Mouse (Mus musculus): ENCODE results near the gene Ago3.

Gene Ago3

DNA sequence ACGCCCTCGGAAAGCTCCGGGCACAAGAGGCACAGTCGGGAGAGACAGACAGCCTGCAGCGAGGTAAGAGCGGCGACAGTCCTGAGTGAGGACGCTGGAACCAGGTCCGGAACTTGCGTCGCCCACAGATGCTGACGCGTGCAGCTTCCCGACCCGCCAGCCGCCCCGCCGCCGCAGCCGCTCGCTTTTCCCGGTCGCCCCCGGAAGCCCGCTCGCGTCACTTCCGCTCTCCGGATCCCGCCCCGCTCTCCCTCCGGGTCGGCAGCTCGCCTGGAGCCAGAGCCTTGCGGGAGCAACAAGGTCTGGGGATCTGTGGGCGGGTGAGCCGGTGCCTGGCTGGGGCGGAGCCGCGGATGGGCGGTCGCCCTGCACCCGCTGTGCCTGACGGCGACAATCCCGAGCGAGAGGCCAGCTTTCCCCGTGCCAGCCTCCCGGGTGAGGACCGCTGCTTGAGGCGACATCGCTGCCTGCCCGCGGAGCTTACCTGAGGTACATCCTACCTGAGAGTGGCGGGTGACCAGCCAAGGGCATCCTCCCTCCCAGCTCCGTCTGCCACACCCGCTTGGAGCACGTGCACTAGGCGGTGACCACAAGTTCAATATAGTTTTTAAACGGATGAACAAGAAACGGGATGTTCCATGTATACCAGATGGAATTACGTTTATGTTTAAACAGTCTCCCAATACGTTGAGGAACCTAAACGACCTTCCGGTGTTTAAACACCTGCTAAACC lies at the start of gene Ago3:
Gene Ago3, minus strand, starts transcription at position 210 of the 733 bp plus-strand sequence.
- DNase-seq (ENCODE audit: low spot score in 2 of 2): peak; percentile 85 to 92

DNA sequence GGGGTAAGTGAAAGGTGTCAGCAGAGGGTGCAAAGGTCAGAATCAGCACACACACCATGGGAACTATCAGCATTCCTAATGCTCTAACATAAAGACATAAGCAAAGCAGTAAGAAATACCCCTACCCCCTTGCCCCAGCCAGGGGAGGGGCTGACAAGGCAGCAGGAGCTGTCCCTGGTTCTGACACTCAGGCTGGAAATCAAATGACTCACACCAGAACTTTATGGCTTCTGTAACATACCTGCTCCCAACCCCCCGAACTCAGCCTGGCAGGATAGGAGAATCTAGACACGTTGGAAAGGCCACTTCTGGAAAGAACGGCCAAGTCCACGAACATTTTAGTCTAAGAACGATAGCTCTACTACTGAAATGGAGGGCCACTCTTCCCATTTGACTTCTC lies 43.7 kb upstream of the Ago3 start:
- DNase-seq (ENCODE audit: low spot score in 2 of 2): no peak

DNA sequence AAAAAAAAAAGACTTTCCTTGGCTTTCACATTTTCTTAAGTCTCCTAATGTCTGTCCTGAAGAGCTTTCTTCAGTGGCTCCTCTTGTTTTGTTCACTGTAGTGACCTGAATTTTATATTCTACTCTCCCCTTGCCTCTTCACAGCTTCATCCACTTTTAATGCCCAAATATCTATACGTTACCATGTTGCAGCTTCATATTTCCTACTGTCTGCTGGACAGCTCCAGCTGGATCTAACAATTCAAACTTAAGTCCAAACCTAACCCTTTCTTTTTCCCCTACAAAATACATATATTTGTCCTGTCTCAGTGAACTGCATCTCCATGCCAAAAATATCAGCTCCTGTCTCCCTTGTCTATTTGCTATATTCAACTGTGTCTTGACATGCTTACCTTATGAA lies 40.0 kb upstream of the Ago3 start:
- no peak for DNase-seq (ENCODE audit: low spot score in 2 of 2)

DNA sequence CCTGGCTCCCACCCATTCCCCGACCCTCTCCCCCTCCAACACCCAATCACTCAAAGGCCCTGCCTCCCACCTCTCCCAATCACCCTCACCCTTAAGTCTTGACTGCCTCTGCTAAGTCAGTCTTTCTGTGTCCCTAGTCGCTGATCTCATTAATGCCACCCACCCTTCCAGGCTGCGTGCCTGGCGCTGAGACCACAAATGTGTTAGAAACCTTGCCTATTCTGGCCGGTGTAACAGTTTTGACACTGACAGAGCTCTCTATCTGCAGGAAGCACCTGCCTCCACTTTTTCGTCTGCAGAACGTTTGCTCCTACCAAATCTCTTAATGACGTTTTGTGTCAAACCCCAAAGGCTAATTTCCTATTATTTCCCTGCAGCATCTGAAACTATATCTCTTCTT lies 39.6 kb upstream of the Ago3 start:
- DNase-seq (ENCODE audit: low spot score in 2 of 2): no peak

DNA sequence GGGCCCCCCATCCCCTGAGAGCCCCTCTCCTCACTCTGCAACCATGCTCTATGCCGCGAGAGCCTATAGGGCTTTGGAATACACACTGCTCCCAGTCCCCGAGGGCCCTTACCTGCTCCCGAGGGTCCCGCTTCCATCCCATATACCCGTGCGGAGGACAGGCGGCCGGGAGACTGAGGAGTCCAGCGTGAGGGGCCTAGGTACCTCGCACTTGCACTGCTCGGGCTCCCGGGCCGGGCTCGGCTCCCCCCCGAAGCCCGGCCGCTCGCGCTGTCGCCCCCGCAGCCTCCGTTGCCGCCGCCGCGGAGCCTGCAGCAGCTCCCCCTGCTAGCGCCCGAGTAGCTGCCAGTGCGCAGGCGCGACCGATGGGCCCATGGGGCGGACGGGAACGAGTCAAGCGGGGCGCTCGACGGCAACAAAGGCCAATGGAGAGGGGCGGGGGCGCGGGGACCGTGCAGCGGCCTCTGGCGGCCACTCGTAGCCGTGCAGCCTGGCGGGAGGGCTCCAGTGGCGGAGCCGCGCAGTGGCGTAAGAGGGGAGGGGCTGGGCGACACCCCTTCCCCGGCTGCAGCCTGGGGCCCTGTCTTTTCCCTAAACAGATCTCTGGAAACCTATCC lies 39.0 kb upstream of the Ago3 start, which contains the start of gene Ago1:
Gene Ago1, minus strand, starts transcription at position 299 of the 617 bp plus-strand sequence.
- DNase-seq (ENCODE audit: low spot score in 2 of 2): peak; percentile 92 to 94

DNA sequence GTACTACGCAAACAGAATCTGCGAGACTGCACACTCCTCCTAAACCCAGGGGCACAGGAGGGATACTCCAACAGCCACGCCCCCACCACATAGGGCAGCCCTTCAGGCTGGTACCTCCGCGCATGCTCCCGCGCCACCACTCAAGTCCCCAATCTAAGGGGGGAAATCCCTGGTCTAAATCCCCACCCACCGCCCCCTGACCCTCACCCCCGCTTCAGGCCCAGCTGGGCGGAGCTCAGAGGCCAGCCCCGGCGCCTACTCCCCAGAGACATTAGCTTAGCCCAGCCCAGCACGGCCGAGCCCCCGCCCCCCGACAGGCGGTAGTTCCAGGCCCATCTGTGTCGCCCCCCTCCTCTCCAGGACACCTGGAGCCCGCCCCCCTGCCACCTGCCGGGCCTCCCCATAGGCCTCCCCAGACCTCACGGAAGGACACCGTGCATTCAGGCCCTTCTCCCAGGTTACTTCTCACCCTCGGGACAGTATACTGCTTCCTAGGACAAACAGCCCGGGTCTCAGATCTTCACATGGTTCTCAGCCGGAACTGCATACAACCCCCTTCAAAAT lies 38.4 kb upstream of the Ago3 start:
- DNase-seq (ENCODE audit: low spot score in 2 of 2): peak; percentile 58 to 59

DNA sequence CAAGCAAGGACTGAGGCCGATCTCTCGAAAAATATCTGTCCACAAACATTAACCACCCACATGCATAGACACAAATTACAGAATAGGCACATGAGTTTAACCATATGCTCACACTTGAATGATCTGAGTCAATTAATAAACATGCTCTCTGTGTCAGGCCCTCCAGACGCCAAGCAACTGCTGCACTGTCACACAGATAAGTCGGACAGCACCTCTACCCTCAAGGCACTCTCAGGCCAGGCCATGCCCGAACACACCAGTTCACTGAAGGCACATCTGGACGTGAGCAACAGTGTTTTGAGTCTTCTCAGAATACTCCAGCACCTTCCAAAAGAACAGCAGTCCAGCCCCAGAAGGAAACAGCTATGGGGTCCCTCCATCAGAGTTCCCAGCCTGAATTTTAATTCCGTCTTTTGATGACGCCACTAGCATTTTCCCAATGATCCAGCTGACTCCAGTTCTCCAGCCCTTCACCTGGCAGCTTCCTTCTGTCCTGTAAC lies 36.9 kb upstream of the Ago3 start:
- no peak for DNase-seq (ENCODE audit: low spot score in 2 of 2)

DNA sequence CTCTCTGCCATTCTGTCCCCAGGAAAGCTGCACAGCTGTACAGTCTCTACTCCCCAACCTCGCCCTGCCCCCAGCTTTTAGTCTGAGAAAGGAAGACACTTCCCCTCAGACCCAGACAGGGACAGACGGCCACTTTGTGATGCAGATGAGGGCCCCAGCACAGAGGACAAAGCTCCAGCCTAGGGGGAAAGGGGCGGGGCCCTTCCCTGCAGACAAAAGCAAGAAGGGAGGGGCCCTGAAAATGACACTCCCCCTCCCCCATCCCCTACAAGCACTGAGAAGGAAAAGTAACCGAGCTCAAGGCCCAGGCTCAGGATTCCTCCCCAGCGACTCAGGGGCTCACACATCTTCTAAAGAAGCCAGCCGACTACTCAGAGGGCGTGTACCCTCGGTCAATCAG lies 36.5 kb upstream of the Ago3 start:
- DNase-seq (ENCODE audit: low spot score in 2 of 2): peak; percentile 54 to 69

DNA sequence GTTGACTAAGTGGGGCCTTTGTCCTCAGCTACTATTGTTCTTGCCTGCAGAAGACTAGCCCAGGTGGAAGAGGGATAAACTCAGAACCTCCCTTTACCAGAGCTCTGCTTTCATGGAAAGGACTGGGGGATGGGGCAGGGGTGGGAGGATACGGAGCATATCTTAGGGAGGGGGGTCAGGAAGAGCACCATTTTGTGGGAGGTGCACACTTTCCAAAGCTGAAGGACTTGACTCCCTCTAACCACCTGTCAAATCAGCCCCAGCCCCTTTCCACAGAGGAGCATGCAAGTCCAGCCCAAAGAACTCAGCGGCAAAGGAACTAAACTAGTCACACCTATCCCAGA lies 35.5 kb upstream of the Ago3 start:
- no peak for DNase-seq (ENCODE audit: low spot score in 2 of 2)

DNA sequence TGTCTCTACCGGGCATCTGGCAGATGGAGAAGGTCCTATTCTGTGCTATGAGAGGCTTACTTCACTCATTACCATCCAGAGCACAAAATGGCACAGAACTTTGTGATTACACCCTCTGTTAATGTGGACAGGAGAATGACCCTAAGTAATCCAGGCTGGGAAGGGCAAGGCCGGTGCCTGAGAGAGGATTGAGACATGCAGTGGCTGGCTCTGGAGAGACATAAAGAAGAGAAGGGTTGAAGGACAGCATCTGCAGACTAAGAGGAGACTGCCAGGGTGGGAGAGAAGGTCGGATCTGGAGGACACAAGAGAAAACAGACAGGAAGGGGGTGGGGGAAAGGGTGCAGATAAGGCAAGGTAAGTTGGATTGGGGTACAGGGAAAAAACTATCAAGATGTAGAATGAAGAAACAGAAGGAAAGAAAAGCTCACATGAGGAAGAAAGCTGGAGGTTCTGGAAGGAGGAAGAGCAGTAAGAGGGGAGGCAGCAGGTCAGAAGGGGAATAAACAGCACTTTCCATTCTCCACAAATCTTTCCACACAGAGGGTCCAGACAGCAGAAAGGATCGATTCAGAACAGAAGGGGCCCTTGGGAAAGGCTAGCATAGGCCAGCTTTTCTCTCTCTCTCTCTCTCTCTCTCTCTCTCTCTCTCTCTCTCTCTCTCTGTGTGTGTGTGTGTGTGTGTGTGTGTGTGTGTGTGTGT lies 35.0 kb upstream of the Ago3 start:
- DNase-seq (ENCODE audit: low spot score in 2 of 2): no peak

DNA sequence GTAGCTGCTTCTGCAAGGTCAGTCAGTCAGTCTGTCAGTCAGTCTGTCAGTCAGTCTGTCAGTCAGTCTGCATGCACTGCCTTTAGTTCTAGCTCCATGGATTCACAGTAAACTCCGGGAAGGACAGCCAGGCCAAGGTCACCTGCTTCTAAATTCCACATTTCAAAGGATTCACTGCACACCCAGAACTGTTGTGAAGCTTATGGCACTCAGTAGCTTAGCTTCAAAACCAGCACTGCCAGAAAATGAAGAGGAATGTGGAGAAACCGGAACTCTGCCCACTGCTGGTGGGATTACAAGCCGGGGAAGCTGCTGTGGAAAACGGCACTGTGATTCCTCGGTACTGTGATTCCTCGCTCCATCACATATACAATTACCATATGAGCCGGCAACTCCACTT lies 26.1 kb upstream of the Ago3 start:
- no peak for DNase-seq (ENCODE audit: low spot score in 2 of 2)

DNA sequence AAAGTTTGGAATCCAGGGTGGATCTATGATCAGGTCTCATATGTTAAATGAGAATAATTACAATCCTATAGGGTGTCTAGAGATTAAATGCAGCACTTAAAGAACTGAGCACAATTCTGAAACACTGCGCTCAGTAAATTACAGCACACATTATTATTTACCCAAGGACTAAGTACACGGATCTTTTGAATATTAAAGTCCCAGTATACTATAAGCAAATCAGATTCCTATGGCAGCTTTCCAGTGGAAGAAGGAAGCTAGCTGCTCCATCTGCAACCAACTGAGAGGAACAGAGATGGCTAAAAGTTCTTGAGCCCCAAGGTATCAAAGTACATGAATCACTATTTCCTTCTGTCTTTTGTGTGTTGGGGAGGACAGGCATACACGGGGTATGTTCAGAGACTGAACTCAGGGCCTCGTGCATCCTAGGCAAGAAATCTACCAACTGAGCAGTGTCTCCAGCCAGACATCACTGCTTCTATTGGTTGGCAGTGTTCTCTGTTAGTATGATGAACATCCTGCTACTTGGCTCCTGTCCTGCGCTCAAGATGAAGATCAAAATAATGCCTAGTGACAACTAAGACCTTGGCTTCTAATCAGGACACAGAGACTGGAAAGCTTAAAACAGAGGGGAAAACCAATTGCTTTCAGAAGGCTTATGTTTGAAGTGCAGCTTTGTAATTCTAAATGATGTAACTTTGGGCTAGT lies 25.3 kb upstream of the Ago3 start:
- no peak for DNase-seq (ENCODE audit: low spot score in 2 of 2)

DNA sequence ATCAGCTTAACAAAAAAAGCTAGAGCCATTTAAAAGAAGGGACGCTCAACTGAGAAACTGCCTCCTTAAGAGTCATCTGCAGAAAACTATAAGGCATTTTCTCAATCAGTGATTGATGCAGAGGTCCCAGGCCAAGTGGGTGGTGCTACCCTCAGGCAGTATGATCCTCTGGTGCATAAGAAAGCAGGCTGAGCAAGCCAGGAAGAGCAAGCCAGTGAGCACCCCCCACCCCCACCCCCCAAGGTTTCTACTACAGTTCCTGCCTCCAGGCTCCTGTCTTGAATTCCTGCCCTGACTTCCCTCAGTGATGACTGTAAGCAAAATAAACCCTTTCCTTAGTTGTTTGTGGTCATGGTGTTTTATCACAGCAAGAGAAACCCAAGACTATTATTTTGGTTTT lies 20.9 kb upstream of the Ago3 start:
- no peak for DNase-seq (ENCODE audit: low spot score in 2 of 2)

DNA sequence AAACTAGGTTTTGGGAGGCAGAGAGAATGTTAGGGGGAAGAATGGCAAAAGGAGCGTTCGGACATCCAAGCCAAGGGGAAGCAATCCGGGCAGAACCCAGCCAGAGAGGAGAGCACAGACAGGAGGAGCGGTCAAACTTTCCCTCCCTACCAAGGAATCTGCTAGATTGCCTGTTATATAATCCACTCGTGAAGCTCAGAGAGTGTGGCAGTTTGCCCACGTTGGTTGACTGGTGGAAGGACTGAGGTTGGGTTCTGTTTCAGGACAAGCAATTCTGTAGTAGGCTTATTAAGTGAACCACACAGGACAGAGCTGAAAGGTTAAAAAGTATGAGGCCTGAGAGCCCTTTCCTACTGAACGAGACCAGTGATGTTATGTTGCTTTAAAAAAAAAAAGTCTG lies 17.8 kb upstream of the Ago3 start:
- DNase-seq (ENCODE audit: low spot score in 2 of 2): no peak

DNA sequence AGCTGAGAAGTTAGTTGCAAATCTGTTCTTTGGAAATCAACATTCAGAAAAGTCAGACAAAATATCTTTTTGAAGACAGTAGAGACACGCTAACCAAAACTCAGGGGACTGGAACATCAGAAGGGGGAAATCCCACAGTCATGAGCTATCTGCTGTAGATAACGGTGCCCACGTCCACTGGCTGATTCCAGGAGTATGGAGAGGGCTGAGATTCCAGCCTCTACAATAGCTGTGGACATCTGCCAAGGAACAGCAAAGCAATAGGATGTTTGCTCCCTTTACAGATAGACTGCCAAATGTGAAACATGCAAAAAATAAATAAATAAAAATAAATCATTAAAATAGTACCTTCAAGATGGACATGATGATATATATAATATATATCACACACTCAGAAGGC lies 15.2 kb upstream of the Ago3 start:
- no peak for DNase-seq (ENCODE audit: low spot score in 2 of 2)

DNA sequence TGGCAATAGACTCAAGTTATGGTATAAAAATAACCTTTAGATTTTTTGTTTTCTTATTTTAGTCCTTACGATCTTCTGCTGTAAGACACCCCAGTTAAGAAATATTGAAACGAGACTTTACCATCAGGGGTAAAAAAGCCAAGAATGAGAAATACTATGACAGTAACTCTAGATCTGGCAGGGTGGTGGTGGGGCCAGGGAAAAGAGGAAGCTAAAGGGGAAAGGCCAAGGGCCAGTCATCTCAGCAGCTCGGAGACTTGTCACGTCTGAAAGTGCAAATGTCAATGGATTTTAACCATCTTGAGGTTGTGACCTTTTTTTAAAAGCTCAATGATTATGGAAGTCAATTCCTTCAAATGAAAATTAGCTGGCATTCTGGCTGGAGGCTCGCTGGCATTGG lies 8.9 kb upstream of the Ago3 start:
- no peak for DNase-seq (ENCODE audit: low spot score in 2 of 2)

DNA sequence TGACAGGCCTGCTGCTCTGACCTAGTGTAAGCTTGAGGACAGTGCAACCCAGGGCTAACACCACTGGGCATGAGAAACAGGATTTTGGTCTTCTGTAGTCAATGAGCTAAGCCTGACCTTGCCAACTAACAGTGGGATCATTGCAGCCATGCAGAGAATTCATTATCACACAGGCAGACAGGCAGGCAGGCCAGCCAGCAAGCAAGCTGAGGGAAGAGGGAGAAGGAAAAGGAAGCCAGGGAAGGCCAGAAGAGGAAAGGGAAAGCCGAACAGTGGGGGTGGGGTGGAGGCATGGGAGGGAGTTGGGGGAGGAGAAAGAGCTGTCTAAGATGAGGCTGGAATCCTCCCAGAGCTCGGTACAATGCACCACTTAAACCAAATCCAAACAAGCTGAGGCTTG lies 6.9 kb upstream of the Ago3 start:
- DNase-seq (ENCODE audit: low spot score in 2 of 2): peak; percentile 24 to 34

DNA sequence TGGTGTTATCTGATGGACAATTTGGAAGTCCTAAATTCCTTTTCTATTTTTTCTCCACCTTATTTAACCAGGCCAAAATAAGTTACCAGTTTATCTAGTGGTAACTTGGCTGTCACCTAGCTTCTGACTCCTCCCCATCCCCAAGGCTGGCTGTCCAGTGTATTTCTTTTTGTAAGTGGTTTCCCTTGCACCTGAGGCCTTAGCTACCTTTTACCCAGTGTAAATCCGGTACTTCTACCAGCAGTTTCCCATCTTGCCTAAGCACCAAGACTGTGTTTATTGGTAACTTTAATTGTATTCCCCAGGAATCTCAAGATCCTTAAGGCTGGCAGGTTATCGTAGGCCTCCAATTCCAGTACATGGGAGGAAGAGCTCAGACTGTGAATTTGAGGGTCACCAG lies 4.7 kb upstream of the Ago3 start:
- DNase-seq (ENCODE audit: low spot score in 2 of 2): no peak

DNA sequence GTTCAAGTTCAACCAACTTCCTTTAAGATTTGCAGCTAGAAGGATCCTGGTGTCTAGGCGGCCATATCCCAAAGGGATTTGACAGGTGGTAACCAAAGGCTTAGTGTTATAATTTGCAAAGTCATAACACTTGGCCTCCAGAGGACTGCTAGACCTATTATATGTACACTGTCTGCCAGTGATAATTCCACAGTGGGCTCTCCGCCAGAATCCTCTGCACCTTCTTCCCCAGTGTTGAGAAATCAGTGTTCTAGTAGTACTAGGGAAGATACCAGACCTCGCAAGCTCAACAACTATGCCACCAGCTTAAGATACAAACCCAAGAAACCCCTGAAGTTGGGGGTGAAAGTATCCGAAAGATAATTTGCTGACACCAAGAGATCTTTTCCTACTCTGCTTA lies 3.8 kb upstream of the Ago3 start:
- DNase-seq (ENCODE audit: low spot score in 2 of 2): no peak

DNA sequence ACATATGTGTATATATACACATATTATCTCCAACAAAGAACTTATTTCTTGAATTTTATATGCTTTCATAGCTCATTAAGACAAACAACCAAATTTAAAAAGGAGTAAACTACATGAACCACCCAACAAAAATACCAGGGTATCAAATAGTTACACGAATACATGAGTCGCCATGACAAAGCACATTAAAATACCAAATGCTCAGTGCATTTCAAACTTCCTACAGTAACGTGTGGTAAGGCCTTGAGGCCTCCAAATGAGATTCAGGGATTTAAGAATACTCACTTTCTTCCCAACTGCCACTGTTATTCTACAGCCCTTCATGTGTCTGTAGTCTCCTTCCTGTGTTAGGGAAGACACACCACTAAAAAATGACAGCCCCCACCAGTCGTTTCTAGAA lies 2.4 kb upstream of the Ago3 start:
- no peak for DNase-seq (ENCODE audit: low spot score in 2 of 2)

DNA sequence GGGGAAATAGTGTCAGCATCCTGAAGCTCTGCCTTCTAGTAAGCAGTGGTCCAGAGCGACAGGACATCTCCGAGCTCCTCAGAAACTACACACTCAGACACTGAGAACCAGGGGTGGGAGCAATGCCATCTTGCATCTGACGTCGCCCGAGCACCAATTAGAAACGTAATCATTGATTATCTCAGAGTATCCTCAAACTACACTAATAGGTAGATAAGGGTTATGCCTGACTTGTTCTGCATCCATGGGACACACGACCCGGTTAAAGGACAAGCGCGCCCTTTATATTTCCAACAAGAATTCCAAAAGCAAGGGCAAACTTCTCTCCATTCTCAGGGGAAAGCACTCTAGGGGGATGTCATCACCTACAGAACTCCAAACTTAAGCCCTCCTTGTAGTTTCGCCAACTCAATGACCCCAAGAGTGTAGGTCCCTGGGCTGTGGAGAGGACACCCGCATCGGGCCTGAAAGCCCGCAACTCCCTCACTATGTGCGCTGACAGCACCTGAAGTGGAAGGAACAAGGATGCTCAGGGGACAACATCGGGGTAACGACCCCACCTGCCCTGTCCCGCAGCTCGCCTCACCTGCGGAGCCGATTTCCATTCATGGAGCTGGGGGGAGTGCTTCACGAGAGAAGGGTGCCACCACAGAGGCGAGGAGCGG lies 542 bp downstream of the Ago3 start:
- no peak for DNase-seq (ENCODE audit: low spot score in 2 of 2)

Data from frontal cortex, postnatal 10 days (tissue).